Mouse (Mus musculus) embryonic fibroblast, embryonic 13.5 days (primary cell): Measurements from ENCODE around the gene Fmo2.

Experiments
- CTCF ChIP-seq: IDR thresholded peaks from 2 replicates; pipeline ENCODE4 v1.5.1; 2011; ENCODE audit warnings: mild to moderate bottlenecking, control low read depth, low read length, moderate library complexity, borderline replicate concordance; ENCODE audit not compliant: insufficient read depth
- POLR2A ChIP-seq: IDR thresholded peaks from 2 replicates; pipeline ENCODE4 v1.6.1; 2011; ENCODE audit warnings: low read depth, mild to moderate bottlenecking, control low read depth, low read length, moderate library complexity

GRCm38 (mm10) chr1:162947934-162948333 lies 49.4 kb upstream of the Fmo2 start:
- no peak for TF ChIP-seq CTCF
- no peak for TF ChIP-seq POLR2A
